Mouse (Mus musculus): ENCODE measurements around the gene Olfr1043. TPM values are rescaled to one million over a fixed set of nuclear protein-coding genes. Genes with fewer than 3 reads are reported as not detected.

Gene Olfr1043
- total RNA-seq (2014; fragmentation: Nextera tagmentation) = not detected in 2 replicates
- not detected in 2 replicates for total RNA-seq (2017)

DNA sequence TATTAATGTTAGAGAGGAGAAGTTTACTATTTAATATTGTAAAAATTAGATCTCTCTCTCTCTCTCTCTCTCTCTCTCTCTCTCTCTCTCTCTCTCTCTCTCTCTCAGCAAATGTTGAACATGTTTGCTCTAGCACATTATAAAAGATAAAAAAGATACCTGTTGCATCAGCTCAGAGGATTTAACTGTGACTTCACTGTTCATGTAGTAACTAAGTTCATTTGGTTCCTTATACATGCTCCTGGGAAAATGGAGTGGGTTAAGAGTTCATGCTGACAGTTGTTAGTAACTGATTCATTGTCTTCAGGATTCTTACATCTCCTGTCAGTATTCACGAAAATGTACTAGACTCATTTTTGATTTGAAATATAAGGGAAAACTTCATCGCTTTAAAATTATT, at the start of gene Olfr1043:
Olfr1043 (minus strand) TSS at position 101 of the 400 bp plus-strand sequence.
- ATAC-seq (replicated peaks; ENCODE audit: poor library complexity, severe bottlenecking) = no peak

DNA sequence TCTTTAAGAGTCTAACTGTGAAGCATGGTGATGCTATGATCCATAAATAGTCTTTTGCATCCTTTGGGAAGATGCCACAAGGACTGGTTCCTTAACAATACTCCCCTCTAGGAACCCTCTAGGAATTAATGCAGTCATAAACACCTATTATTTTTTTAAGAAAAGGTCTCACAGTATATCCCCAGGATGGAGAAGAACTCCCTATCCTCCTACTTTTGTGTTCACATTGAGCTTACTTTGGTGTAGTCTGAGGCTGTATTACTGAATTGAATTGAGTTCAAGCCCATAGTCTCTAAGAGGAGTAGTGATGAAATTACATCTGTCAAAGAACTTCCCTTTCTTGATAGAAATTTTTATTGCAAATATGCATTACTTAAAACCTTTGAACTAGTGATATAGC, 35.6 kb upstream of the Olfr1043 start, which contains the start of gene Olfr1045:
Olfr1045 (minus strand) TSS at position 101 of the 400 bp plus-strand sequence.
- ATAC-seq (replicated peaks; ENCODE audit: poor library complexity, severe bottlenecking) = no peak

DNA sequence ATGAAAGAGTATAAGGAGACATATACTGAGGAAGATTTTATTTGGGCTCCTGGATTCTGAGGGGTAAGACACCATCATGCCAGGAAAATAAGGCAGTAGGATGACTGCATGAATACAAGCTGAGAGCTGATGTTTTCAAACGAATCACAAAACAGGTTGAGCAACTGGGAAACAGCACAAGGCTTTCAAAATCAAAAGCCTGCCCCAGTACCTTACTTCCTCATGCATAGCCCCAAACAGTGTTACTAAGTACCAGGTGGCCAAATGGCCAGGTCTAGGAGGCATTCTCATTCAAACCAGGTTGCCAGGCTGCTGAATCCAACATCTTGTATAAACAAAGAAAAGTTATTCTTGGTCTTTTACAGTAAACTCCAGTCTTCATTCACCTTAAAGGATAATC, 28.5 kb upstream of the Olfr1043 start:
- no peak for ATAC-seq (replicated peaks; ENCODE audit: poor library complexity, severe bottlenecking)

DNA sequence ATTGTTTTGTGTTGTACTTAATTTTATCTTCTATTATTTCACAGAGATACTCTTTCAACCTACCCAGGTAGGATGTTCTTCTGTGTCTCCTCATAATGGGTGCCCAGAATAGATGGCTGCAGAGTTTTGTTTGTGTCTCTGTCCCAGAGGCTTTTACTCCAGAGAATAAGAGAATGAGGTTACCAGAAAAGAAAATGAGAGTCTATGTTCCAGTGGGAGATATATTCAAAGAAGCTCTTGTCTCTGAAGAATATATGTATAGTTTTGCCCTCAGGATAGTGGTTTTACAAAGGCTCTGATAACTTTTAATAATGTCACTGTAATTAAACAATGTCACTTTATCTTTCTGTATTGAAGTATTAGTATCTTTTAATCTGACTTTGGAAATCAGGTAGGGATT, 18.3 kb upstream of the Olfr1043 start, which contains the start of gene Olfr52:
Olfr52 (minus strand) TSS at position 101 of the 400 bp plus-strand sequence.
- ATAC-seq (replicated peaks; ENCODE audit: poor library complexity, severe bottlenecking) = no peak

DNA sequence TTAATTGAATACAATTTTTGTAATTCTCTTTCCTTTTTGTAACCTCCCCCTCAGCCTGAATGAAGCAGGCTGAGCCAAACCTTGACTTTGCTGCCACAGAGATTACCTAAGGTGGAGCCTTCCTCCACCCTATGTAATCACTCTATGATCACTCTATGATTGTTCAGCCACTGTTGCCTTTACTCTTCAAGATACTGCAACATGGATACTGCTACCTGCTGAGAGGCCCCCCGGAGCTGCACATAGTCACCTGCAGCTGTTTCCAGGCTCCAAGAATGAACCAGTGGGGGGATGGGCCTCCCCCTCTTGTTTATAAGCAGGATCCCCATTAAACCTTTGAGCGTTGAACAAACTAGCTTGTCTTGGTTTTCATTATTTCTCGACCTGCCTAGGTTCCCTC, 12.6 kb upstream of the Olfr1043 start:
- no peak for ATAC-seq (replicated peaks; ENCODE audit: poor library complexity, severe bottlenecking)

DNA sequence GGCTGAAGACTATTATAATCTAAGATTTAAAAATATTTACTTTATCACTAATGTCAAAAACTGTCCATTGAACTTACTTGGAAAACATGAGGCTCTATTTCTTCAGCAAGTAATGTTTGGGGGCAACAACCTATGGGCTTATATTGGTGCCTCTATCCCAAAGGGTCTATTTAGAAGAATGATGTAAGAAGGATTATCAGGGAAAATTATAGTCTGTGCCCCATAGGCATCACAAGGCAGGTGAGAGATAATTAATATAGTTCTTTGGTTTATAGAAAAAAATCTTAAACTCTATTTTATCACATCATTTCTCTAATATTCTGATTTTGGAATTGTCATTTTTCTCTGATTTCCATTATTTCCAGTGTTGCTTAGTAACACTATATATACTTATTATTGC, 10.4 kb upstream of the Olfr1043 start, which contains the start of gene Olfr1044:
Olfr1044 (minus strand) TSS at position 101 of the 400 bp plus-strand sequence.
- no peak for ATAC-seq (replicated peaks; ENCODE audit: poor library complexity, severe bottlenecking)

DNA sequence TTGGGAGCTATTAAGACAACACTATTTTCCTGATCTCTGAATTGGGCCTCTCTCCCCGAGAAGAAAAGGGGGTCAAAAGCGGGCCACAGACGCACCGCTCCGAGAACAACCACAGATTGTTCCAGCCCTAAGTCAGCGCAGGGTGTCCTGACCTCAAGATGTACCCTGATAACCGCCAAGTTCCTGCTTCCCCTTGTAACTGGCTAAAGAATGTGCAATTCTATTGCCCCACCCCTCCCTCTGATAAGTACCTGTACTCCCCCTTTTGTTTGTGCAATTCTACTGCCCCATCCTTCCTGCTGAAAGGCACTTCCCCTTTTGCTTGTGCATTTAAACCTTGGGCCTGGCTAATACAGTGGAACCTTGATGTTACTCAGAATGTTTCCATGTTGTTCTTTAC, 8.1 kb upstream of the Olfr1043 start:
- ATAC-seq (replicated peaks; ENCODE audit: poor library complexity, severe bottlenecking) = peak; percentile 93

DNA sequence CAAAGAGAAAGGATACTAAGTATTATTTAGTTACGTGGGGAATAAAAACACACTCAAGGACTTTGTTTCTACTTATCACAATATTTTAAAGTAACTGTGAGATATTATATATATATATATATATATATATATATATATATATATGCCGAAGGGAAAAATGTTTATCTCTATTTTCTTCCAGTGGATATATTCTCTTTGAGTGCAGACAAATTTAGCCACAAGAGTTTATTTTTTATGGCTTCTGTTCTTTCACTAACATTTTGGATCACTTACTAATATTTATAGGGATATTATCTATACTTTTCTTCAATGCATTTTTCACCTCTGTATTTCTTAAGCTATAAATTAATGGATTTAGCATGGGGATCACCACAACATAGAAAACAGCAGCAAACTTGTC, 5.6 kb downstream of the Olfr1043 start, which contains the start of gene Olfr1042:
Olfr1042 (minus strand) TSS at position 101 of the 400 bp plus-strand sequence.
- no peak for ATAC-seq (replicated peaks; ENCODE audit: poor library complexity, severe bottlenecking)

DNA sequence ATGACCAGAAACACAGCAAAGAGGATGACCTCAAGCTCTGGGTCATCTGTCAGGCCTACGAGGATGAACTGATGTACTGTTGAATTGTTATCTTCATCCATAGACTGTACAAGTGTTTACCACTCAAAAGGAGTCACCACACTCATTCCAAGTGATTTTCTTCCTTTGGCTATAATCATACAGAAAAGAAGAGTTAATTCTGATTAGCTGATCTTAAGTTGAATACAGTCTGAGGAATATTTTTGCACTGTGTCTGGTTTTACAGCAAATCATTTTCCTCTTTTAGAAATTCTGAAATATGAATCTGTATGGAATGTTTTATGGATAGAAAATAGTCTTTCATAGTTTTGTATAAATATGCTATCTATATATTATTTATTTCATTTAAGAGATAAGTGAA, 20.7 kb downstream of the Olfr1043 start, which contains the start of gene Olfr1040:
Olfr1040 (minus strand) TSS at position 101 of the 400 bp plus-strand sequence.
- no peak for ATAC-seq (replicated peaks; ENCODE audit: poor library complexity, severe bottlenecking)

DNA sequence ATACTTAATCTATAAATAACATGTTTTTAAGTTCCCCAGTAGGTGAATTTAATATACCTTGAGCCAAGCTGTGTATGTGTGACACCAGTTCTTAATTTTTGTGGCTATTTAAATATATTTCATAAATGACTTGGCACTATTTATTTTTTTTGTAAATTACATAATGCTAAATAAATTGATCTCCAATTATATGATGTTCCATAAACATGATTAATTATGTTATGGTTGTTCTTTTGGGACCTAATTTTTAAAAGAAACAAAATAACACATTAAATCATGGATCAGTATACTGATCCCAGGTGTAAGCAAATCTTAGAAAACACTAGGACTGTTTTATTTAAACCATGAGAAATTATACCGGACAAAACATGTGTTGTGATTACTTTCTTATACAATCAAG, 31.5 kb downstream of the Olfr1043 start, which contains the start of gene Olfr1039:
Olfr1039 (minus strand) TSS at position 101 of the 400 bp plus-strand sequence.
- ATAC-seq (replicated peaks; ENCODE audit: poor library complexity, severe bottlenecking) = no peak

Other genes starting within 250 kb of the Olfr1043 start
- not detected in 2 replicates for gene Olfr1026, start 246.0 kb downstream of the Olfr1043 start, total RNA-seq (2014; fragmentation: Nextera tagmentation)
- not detected in 2 replicates for gene Olfr1026, start 246.0 kb downstream of the Olfr1043 start, total RNA-seq (2017)
- gene Olfr1028, start 217.1 kb downstream of the Olfr1043 start, total RNA-seq (2014; fragmentation: Nextera tagmentation) = not detected in 2 replicates
- not detected in 2 replicates for gene Olfr1028, start 217.1 kb downstream of the Olfr1043 start, total RNA-seq (2017)
- gene Olfr1029, start 193.6 kb downstream of the Olfr1043 start, total RNA-seq (2014; fragmentation: Nextera tagmentation) = not detected in 2 replicates
- gene Olfr1029, start 193.6 kb downstream of the Olfr1043 start, total RNA-seq (2017) = not detected in 2 replicates
- not detected in 2 replicates for gene Olfr1030, start 188.2 kb downstream of the Olfr1043 start, total RNA-seq (2014; fragmentation: Nextera tagmentation)
- not detected in 2 replicates for gene Olfr1030, start 188.2 kb downstream of the Olfr1043 start, total RNA-seq (2017)
- not detected in 2 replicates for gene Olfr1031, start 177.2 kb downstream of the Olfr1043 start, total RNA-seq (2014; fragmentation: Nextera tagmentation)
- gene Olfr1031, start 177.2 kb downstream of the Olfr1043 start, total RNA-seq (2017) = not detected in 2 replicates
- gene Olfr1032, start 162.0 kb downstream of the Olfr1043 start, total RNA-seq (2014; fragmentation: Nextera tagmentation) = not detected in 2 replicates
- not detected in 2 replicates for gene Olfr1032, start 162.0 kb downstream of the Olfr1043 start, total RNA-seq (2017)
- 0.71 TPM in 1 of 2 replicates, not detected in the other for gene Olfr1033, start 146.9 kb downstream of the Olfr1043 start, total RNA-seq (2014; fragmentation: Nextera tagmentation)
- gene Olfr1033, start 146.9 kb downstream of the Olfr1043 start, total RNA-seq (2017) = not detected in 2 replicates
- gene Olfr1034, start 121.7 kb downstream of the Olfr1043 start, total RNA-seq (2014; fragmentation: Nextera tagmentation) = not detected in 2 replicates
- not detected in 2 replicates for gene Olfr1034, start 121.7 kb downstream of the Olfr1043 start, total RNA-seq (2017)
- gene Olfr1036, start 93.5 kb downstream of the Olfr1043 start, total RNA-seq (2014; fragmentation: Nextera tagmentation) = not detected in 2 replicates
- not detected in 2 replicates for gene Olfr1036, start 93.5 kb downstream of the Olfr1043 start, total RNA-seq (2017)
- not detected in 2 replicates for gene Olfr1037, start 80.1 kb downstream of the Olfr1043 start, total RNA-seq (2014; fragmentation: Nextera tagmentation)
- not detected in 2 replicates for gene Olfr1037, start 80.1 kb downstream of the Olfr1043 start, total RNA-seq (2017)
- gene Olfr1039, start 31.6 kb downstream of the Olfr1043 start, total RNA-seq (2014; fragmentation: Nextera tagmentation) = not detected in 2 replicates
- gene Olfr1039, start 31.6 kb downstream of the Olfr1043 start, total RNA-seq (2017) = not detected in 2 replicates
- not detected in 2 replicates for gene Olfr1040, start 20.8 kb downstream of the Olfr1043 start, total RNA-seq (2014; fragmentation: Nextera tagmentation)
- gene Olfr1040, start 20.8 kb downstream of the Olfr1043 start, total RNA-seq (2017) = not detected in 2 replicates
- gene Olfr1042, start 5.7 kb downstream of the Olfr1043 start, total RNA-seq (2014; fragmentation: Nextera tagmentation) = not detected in 2 replicates
- not detected in 2 replicates for gene Olfr1042, start 5.7 kb downstream of the Olfr1043 start, total RNA-seq (2017)
- gene Olfr1044, start 10.3 kb upstream of the Olfr1043 start, total RNA-seq (2014; fragmentation: Nextera tagmentation) = not detected in 2 replicates
- not detected in 2 replicates for gene Olfr1044, start 10.3 kb upstream of the Olfr1043 start, total RNA-seq (2017)
- not detected in 2 replicates for gene Olfr52, start 18.2 kb upstream of the Olfr1043 start, total RNA-seq (2014; fragmentation: Nextera tagmentation)
- not detected in 2 replicates for gene Olfr52, start 18.2 kb upstream of the Olfr1043 start, total RNA-seq (2017)
- not detected in 2 replicates for gene Olfr1045, start 35.5 kb upstream of the Olfr1043 start, total RNA-seq (2014; fragmentation: Nextera tagmentation)
- gene Olfr1045, start 35.5 kb upstream of the Olfr1043 start, total RNA-seq (2017) = not detected in 2 replicates
- not detected in 2 replicates for gene Olfr1046, start 51.8 kb upstream of the Olfr1043 start, total RNA-seq (2014; fragmentation: Nextera tagmentation)
- not detected in 2 replicates for gene Olfr1046, start 51.8 kb upstream of the Olfr1043 start, total RNA-seq (2017)
- not detected in 2 replicates for gene Olfr1047, start 63.9 kb upstream of the Olfr1043 start, total RNA-seq (2014; fragmentation: Nextera tagmentation)
- not detected in 2 replicates for gene Olfr1047, start 63.9 kb upstream of the Olfr1043 start, total RNA-seq (2017)
- gene Olfr1048, start 72.8 kb upstream of the Olfr1043 start, total RNA-seq (2014; fragmentation: Nextera tagmentation) = not detected in 2 replicates
- not detected in 2 replicates for gene Olfr1048, start 72.8 kb upstream of the Olfr1043 start, total RNA-seq (2017)
- gene Olfr1049, start 90.8 kb upstream of the Olfr1043 start, total RNA-seq (2014; fragmentation: Nextera tagmentation) = not detected in 2 replicates
- gene Olfr1049, start 90.8 kb upstream of the Olfr1043 start, total RNA-seq (2017) = not detected in 2 replicates
- gene Olfr1051, start 111.6 kb upstream of the Olfr1043 start, total RNA-seq (2014; fragmentation: Nextera tagmentation) = not detected in 2 replicates
- not detected in 2 replicates for gene Olfr1051, start 111.6 kb upstream of the Olfr1043 start, total RNA-seq (2017)
- gene Olfr1052, start 124.9 kb upstream of the Olfr1043 start, total RNA-seq (2014; fragmentation: Nextera tagmentation) = not detected in 2 replicates
- not detected in 2 replicates for gene Olfr1052, start 124.9 kb upstream of the Olfr1043 start, total RNA-seq (2017)
- not detected in 2 replicates for gene Olfr1053, start 147.8 kb upstream of the Olfr1043 start, total RNA-seq (2014; fragmentation: Nextera tagmentation)
- gene Olfr1053, start 147.8 kb upstream of the Olfr1043 start, total RNA-seq (2017) = not detected in 2 replicates
- not detected in 2 replicates for gene Olfr1054, start 167.9 kb upstream of the Olfr1043 start, total RNA-seq (2014; fragmentation: Nextera tagmentation)
- not detected in 2 replicates for gene Olfr1054, start 167.9 kb upstream of the Olfr1043 start, total RNA-seq (2017)
- gene Olfr1055, start 182.8 kb upstream of the Olfr1043 start, total RNA-seq (2014; fragmentation: Nextera tagmentation) = not detected in 2 replicates
- gene Olfr1055, start 182.8 kb upstream of the Olfr1043 start, total RNA-seq (2017) = not detected in 2 replicates
- not detected in 2 replicates for gene Olfr1056, start 194.9 kb upstream of the Olfr1043 start, total RNA-seq (2014; fragmentation: Nextera tagmentation)
- gene Olfr1056, start 194.9 kb upstream of the Olfr1043 start, total RNA-seq (2017) = not detected in 2 replicates
- gene Olfr1057, start 210.9 kb upstream of the Olfr1043 start, total RNA-seq (2014; fragmentation: Nextera tagmentation) = not detected in 2 replicates
- gene Olfr1057, start 210.9 kb upstream of the Olfr1043 start, total RNA-seq (2017) = not detected in 2 replicates
- gene Olfr1058, start 221.0 kb upstream of the Olfr1043 start, total RNA-seq (2014; fragmentation: Nextera tagmentation) = not detected in 2 replicates
- gene Olfr1058, start 221.0 kb upstream of the Olfr1043 start, total RNA-seq (2017) = not detected in 2 replicates
- gene Olfr1061, start 246.5 kb upstream of the Olfr1043 start, total RNA-seq (2014; fragmentation: Nextera tagmentation) = not detected in 2 replicates
- gene Olfr1061, start 246.5 kb upstream of the Olfr1043 start, total RNA-seq (2017) = not detected in 2 replicates